Comparison of ENCODE assay signal across 8 mouse cellular contexts in the genomic region with DNA sequence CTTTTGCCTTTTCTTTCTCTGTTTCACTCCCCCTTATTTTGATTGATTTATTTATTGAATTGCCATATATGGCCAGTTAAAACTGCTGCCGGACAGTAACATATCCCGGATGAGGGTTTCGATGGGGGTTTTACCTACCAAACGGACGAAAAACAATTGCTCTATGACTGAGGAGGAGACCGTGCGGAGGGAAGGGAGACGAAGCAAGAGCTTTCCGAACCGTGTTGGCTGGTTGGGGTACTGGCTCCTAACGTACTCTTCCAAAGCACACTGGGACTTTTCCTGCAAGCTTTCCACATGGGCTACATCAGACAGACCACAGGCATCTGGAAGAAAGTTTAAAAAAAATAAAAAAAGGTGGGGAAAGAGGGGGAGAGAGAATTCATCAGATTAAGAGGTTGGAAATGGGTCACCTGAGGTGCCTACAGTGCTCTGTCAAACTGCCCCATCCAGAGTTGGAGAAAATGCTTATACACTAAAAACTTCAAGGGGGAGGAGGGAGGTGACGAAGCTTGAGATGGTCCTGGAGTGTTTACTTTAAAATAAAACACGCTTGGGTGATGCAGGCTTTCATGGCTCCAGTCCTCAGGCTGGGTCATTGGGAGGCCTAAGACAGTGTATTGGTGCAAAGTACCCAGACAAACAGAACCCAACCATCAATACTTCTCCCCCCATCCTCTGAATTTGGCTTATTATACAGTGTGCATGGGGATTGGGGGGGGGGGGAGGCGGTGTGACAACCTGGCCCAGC. TPM values are rescaled to one million over a fixed set of nuclear protein-coding genes. Genes with fewer than 3 reads are reported as not detected.
DNase-seq lines count a peak whose midpoint lies in the region; ATAC-seq and TF ChIP-seq lines count a peak whose summit lies in the region.
"Had no signal": no experiment of that assay in that cellular context is flagged by ENCODE, and none has a peak within 500 bp of the region (broad histone marks: within the 10 kb centered on the region; RNA-seq: fewer than 3 reads in every experiment).

No protein-coding gene starts in this region.

- no peak for TF ChIP-seq EP300 in liver, embryonic 14.5 days (IDR thresholded peaks at IDR 0.05; ENCODE audit: low read depth)

- peak overlapping the region; percentile 29; the same call in 1 of the 2 replicates for H3K4me3 ChIP-seq in cortical plate, adult 2 months (ENCODE audit: insufficient read depth, low read length)
- peak overlapping the region; percentile 94 for H3K4me3 ChIP-seq in hindbrain, embryonic 13.5 days
- peak overlapping the region; percentile 9 to 27 for H3K4me3 ChIP-seq in liver, embryonic 14.5 days (ENCODE audit: insufficient read depth in 1 of 2, low read depth in 2 of 2, low read length in 2 of 2)

- H3K27ac ChIP-seq in cortical plate, adult 2 months (ENCODE audit: insufficient read depth, low read length), result 0 out of 2 replicates have a peak overlapping the region, but pooled peaks have one; percentile 35
- peak overlapping the region; percentile 100 for H3K27ac ChIP-seq in hindbrain, embryonic 13.5 days
- H3K27ac ChIP-seq in liver, embryonic 14.5 days, result no peak overlapping the region
- H3K27ac ChIP-seq: macrophage had no signal

- 0 out of 2 replicates have a peak, but pooled peaks cover 17% of the 10 kb centered on the region for H3K36me3 ChIP-seq in hindbrain, embryonic 13.5 days
- no peaks in the 10 kb centered on the region for H3K36me3 ChIP-seq in liver, embryonic 14.5 days (replicated peaks; ENCODE audit: control insufficient read depth, insufficient read depth, low read depth)

- H3K9me3 ChIP-seq in hindbrain, embryonic 13.5 days, result no peaks in the 10 kb centered on the region
- H3K9me3 ChIP-seq in liver, embryonic 14.5 days (ENCODE audit: control insufficient read depth, low read length), result no peaks in the 10 kb centered on the region

- H3K4me2 ChIP-seq in hindbrain, embryonic 13.5 days, result peak overlapping the region; percentile 83
- peak overlapping the region; percentile 21 for H3K4me2 ChIP-seq in liver, embryonic 14.5 days (ENCODE audit: low read depth)

- 0 out of 2 replicates have a peak, but pooled peaks have one; percentile 8 for ATAC-seq in hindbrain, embryonic 13.5 days (ENCODE audit: low FRiP score)
- ATAC-seq in liver, embryonic 14.5 days (ENCODE audit: insufficient read depth), result no peak

- TF ChIP-seq CTCF in cortical plate, adult 2 months (IDR thresholded peaks at IDR 0.05; ENCODE audit: extremely low read depth, insufficient read depth, low read length), result no peak
- no peak for TF ChIP-seq CTCF in liver, embryonic 14.5 days (IDR thresholded peaks at IDR 0.05; ENCODE audit: low read depth)

- peaks cover 13% of the 10 kb centered on the region for H3K27me3 ChIP-seq in hindbrain, embryonic 13.5 days
- peaks cover 45% of the 10 kb centered on the region for H3K27me3 ChIP-seq in liver, embryonic 14.5 days (ENCODE audit: control insufficient read depth, insufficient read depth, low read length)

- no peak for TF ChIP-seq POLR2A in cortical plate, adult 2 months (IDR thresholded peaks at IDR 0.05; ENCODE audit: extremely low read depth, insufficient read depth, low read length)

- H3K9ac ChIP-seq in hindbrain, embryonic 13.5 days, result peak overlapping the region; percentile 99
- no peak overlapping the region for H3K9ac ChIP-seq in liver, embryonic 14.5 days (replicated peaks)

- H3K4me1 ChIP-seq in cortical plate, adult 2 months (ENCODE audit: control insufficient read depth, insufficient read depth, low read length), result no peaks in the 10 kb centered on the region
- peaks cover 45% of the 10 kb centered on the region for H3K4me1 ChIP-seq in hindbrain, embryonic 13.5 days (replicated peaks)
- no peaks in the 10 kb centered on the region for H3K4me1 ChIP-seq in liver, embryonic 14.5 days (replicated peaks; ENCODE audit: control insufficient read depth in 2 of 2, insufficient read depth in 2 of 2, low read length in 1 of 2)

- peak; percentile 76 for DNase-seq in NIH3T3 (ENCODE audit: low read depth)
- DNase-seq in liver, embryonic 14.5 days (ENCODE audit: low read depth in 3 of 3, low spot score in 3 of 3), result no peak
- no peak for DNase-seq in cerebellum, postnatal 36 days
- DNase-seq in layer of hippocampus, postnatal 36 days, result no peak
- DNase-seq in ovary, adult 18-20 months (ENCODE audit: low spot score), result no peak

- 7% methylated on average over 14 of the region's 14 CpGs for WGBS in hindbrain, embryonic 13.5 days
- 13% methylated on average over 14 of the region's 14 CpGs for WGBS in liver, embryonic 14.5 days (ENCODE audit: insufficient replicate concordance)

RNA-seq across cellular contexts. Expression of a gene that starts 11.8 kb away (rescaled TPM):
- 13.8 and 21.2 TPM in 2 replicates for polyA plus RNA-seq in cortical plate, adult 2 months (2012; rRNA removed)
- polyA plus RNA-seq in hindbrain, embryonic 13.5 days (2015; fragmentation: Nextera tagmentation; extraction: Ambion mirVana), result 118 and 134 TPM in 2 replicates
- polyA plus RNA-seq in liver, embryonic 14.5 days (2012; rRNA removed), result 10.1 and 12.0 TPM in 2 replicates
- 6.3 and 8.5 TPM in 2 replicates for polyA plus RNA-seq in liver, embryonic 14.5 days (2014; fragmentation: Nextera tagmentation; extraction: Ambion mirVana)
- total RNA-seq in layer of hippocampus, postnatal 36 days (2021), result 10 to 100 TPM; 41.7 to 50.4 TPM
- polyA plus RNA-seq: macrophage had no signal

Comparison
In these comparisons a context has a peak if more than half of its experiments do, and no peak if none do; other contexts are left out.
1. H3K4me3 ChIP-seq: peak in every context shown above with its lines; median percentile 94 in hindbrain, embryonic 13.5 days; 29 in cortical plate, adult 2 months; 18 in liver, embryonic 14.5 days.